Mouse (Mus musculus) embryonic fibroblast, embryonic 13.5 days (primary cell): ENCODE results near the gene Psme3. TPM values are rescaled to one million over a fixed set of nuclear protein-coding genes. Genes with fewer than 3 reads are reported as not detected.
A peak's percentile ranks its signal among the peaks of the same experiment; 100 is the strongest.

Source experiments
- H3K27ac ChIP-seq: 2 replicates; pipeline ENCODE4 v1.5.1; 2012; ENCODE audit warnings: low read length, control low read depth, inconsistent platforms; ENCODE audit not compliant: insufficient read depth
- H3K4me1 ChIP-seq: 2 replicates; pipeline ENCODE4 v1.6.1; 2011; ENCODE audit warnings: low read length; ENCODE audit not compliant: control insufficient read depth, insufficient read depth
- H3K4me3 ChIP-seq: 2 replicates; pipeline ENCODE4 v1.5.1; 2011; ENCODE audit warnings: mild to moderate bottlenecking, control low read depth, low read length; ENCODE audit not compliant: insufficient read depth
- CTCF ChIP-seq: IDR thresholded peaks from 2 replicates; pipeline ENCODE4 v1.5.1; 2011; ENCODE audit warnings: mild to moderate bottlenecking, control low read depth, low read length, moderate library complexity, borderline replicate concordance; ENCODE audit not compliant: insufficient read depth
- POLR2A ChIP-seq: IDR thresholded peaks from 2 replicates; pipeline ENCODE4 v1.6.1; 2011; ENCODE audit warnings: low read depth, mild to moderate bottlenecking, control low read depth, low read length, moderate library complexity
- polyA plus RNA-seq: library from polyadenylated mRNA; stranded (reverse); fragments of >200 nt; gene quantifications from 2 replicates; pipeline ENCODE4 v1.2.4, GENCODE M21; 2011; ENCODE audit warnings: low read depth; ENCODE audit not compliant: missing spikeins, insufficient read length

Gene Psme3
- polyA plus RNA-seq, result 127 and 143 TPM in 2 replicates

GRCm38 (mm10) chr11:101315665-101316500, at the start of gene Psme3:
Psme3 (plus strand) TSS chr11:101316213.
- peak within 1 kb of the TSS; percentile 58 for H3K27ac ChIP-seq
- H3K4me1 ChIP-seq, result peaks cover 6% of the 10 kb centered on the region; the same call in 1 of the 2 replicates
- no peak for TF ChIP-seq CTCF
- TF ChIP-seq POLR2A, result peak; percentile 69
- peak within 1 kb of the TSS; percentile 92 for H3K4me3 ChIP-seq

DNA sequence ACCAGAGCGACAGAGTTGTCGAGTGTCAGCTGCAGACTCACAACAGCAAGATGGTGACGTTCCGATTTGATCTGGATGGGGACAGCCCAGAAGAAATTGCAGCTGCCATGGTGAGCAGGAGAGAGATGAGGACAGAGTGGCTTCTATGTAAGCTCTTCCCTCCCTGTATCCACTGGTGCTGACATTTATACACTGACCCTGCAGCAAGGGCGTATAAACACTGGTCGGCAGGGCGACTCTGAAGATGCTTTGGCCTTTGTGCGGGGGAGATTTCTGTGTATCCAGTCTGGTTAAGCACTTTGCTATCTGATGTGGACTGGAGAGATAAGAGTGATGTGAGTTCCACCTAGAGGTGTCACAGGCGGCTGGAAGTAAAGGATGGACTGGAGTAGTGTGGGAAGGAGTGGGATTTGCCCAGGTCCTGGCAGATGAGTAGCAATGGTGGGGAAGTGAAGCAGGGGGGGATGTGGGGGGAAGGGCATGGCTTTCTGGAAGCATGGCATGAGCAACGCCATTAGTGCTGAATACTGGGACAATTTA, 46.4 kb upstream of the Psme3 start:
- Histone ChIP-seq H3K4me3 (no peak overlapping the region), H3K27ac (no peak overlapping the region), H3K4me1 (peaks cover 4% of the 10 kb centered on the region; the same call in 1 of the 2 replicates)
- TF ChIP-seq CTCF, result no peak
- no peak for TF ChIP-seq POLR2A

DNA sequence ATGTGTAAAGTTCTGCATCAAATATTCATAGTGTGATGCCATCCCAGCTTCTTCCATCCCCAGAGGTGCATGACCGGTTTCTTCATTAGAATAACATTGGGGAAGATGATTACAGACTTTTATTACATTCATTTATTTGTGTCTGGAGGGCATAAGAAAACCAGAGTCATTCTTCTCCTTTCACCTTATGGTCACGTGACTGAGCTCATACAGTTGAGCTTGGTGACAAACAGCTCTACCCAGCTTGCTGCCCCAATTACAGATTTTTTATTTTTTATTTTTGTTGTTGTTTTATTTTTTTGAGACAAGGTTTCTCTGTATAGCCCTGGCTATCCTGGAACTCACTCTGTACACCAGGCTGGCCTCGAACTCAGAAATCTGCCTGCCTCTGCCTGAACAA, 43.6 kb upstream of the Psme3 start:
- H3K4me3 ChIP-seq, result no peak overlapping the region
- no peak overlapping the region for H3K27ac ChIP-seq
- TF ChIP-seq POLR2A (no peak), CTCF (no peak)
- peaks cover 3% of the 10 kb centered on the region; the same call in 1 of the 2 replicates for H3K4me1 ChIP-seq

GRCm38 (mm10) chr11:101275309-101275708, 40.7 kb upstream of the Psme3 start:
- Histone ChIP-seq H3K4me3 (no peak overlapping the region), H3K4me1 (peaks cover 5% of the 10 kb centered on the region; the same call in 1 of the 2 replicates), H3K27ac (no peak overlapping the region)
- no peak for TF ChIP-seq CTCF

- no peak; the same call in 1 of the 2 replicates for TF ChIP-seq POLR2A
- no peak for TF ChIP-seq CTCF
- H3K4me3 ChIP-seq, result no peak overlapping the region
- no peak overlapping the region for H3K27ac ChIP-seq
Measured at GRCm38 (mm10) chr11:101276319-101277070, 39.5 kb upstream of the Psme3 start.

GRCm38 (mm10) chr11:101277381-101278222, 38.4 kb upstream of the Psme3 start:
- TF ChIP-seq POLR2A (peak; percentile 29; the same call in 1 of the 2 replicates), CTCF (no peak)
- peak overlapping the region; percentile 73 for H3K4me3 ChIP-seq
- peak overlapping the region; percentile 58; the same call in 1 of the 2 replicates for H3K27ac ChIP-seq
- H3K4me1 ChIP-seq, result peaks cover 5% of the 10 kb centered on the region; the same call in 1 of the 2 replicates

More at GRCm38 (mm10) chr11:101276319-101277070, 39.5 kb upstream of the Psme3 start:
- H3K4me1 ChIP-seq, result peaks cover 5% of the 10 kb centered on the region; the same call in 1 of the 2 replicates

DNA sequence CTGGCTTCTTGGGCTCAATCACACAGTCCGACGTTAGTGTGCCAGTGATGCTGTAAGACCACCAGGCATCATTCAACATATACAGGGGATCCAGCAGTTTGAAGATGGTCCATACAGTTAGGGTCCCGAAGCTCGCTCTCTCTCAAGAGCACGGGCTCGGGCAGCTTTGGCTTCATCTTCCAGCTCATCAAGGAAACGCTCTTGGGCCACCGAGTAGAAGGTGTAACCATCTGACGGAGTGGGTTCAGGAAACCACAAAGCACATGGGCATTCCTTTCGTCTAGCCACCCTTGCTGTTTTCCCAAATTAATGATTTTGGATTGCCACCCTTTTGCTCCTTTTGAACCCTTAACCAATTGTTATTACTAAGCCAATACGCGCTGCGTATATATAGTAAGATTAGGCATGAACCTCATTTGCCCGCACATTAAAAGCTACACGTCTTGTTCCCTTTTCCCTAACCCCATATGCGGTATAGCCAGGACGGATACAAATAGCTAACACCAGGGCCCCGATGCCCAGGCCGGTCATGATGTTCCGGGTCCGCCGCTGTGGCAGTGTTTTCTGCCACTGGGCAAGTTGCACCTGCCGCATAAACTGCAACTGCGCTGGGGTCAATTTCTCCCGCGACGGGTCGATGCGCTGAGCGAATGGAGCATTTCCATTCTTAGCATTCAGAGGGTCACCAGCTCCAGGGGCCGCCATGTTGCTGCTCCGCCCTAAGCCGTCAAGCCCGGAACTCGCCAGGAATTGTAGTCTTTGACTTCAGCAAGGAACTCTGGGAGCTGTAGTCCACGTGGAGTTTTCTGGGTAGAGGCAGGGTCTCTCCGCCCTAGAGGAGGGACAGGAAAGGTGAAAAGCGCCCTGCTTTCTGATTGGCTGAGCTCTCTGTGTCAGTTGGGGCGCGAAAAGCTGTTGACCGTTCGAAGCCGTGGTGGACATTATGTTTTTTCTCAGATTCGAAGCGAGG, 37.5 kb upstream of the Psme3 start, which contains the start of the genes Cntd1 and Coa3:
Gene Cntd1 (plus strand): TSS at position 790 of the 970 bp plus-strand sequence.
Gene Coa3 (minus strand): TSS at position 892 of the 970 bp plus-strand sequence.
- H3K4me1 ChIP-seq, result peaks cover 5% of the 10 kb centered on the region; the same call in 1 of the 2 replicates
- H3K4me3 ChIP-seq, result peak within 1 kb of the TSS; percentile 73
- peak within 1 kb of the TSS; percentile 58 for H3K27ac ChIP-seq
- no peak for TF ChIP-seq CTCF
- peak; percentile 88 for TF ChIP-seq POLR2A

- no peak for TF ChIP-seq CTCF
- TF ChIP-seq POLR2A, result no peak
- Histone ChIP-seq H3K27ac (no peak overlapping the region), H3K4me3 (no peak overlapping the region), H3K4me1 (peaks cover 5% of the 10 kb centered on the region; the same call in 1 of the 2 replicates)
Measured at GRCm38 (mm10) chr11:101279193-101279569, 36.8 kb upstream of the Psme3 start.
